Mouse (Mus musculus) G1E (cell line): ENCODE measurements around the gene Gbx1.

Source experiments
- CTCF ChIP-seq: IDR thresholded peaks from 2 replicates; pipeline ENCODE4 v1.5.1; 2012; ENCODE audit warnings: low read depth, low read length, inconsistent platforms, mixed read lengths
- GATA1 ChIP-seq: IDR thresholded peaks from 2 replicates; pipeline ENCODE4 v1.6.1; 2012; ENCODE audit warnings: borderline replicate concordance, low read length, inconsistent platforms, mixed read lengths
- GATA2 ChIP-seq: IDR thresholded peaks from 2 replicates; pipeline ENCODE4 v1.6.1; 2012; ENCODE audit warnings: low read depth, low read length, inconsistent platforms, borderline replicate concordance

DNA sequence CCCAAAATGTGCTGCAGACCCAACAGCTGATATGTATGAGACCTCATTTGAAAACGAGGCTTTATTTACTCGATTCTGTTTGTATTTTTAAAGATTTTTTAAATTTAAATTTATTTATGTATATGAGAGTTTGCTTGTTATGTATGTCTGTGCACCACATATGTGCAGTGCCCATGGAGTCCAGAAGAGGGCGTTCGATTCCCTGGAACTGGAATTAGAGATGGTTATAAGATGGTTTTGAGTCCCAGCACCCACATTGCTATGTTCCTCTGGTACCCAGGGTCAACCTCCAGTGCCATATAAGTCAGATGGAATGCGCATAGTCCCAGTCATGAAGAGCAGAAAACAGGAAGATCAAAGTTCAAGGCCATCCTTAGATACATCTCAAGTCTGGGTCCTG, 7.3 kb upstream of the Gbx1 start:
- TF ChIP-seq GATA2 (no peak), CTCF (no peak), GATA1 (no peak)
